Mouse (Mus musculus): ENCODE data around the gene Cxcl16. TPM values are rescaled to one million over a fixed set of nuclear protein-coding genes. Genes with fewer than 3 reads are reported as not detected.

Gene Cxcl16
- polyA plus RNA-seq, 1 experiment = 0.08 TPM

GRCm38 (mm10) chr11:70502018-70502417, 42.2 kb upstream of the Cxcl16 start:
- Histone ChIP-seq H3K4me3 (no peak overlapping the region), H3K4me2 (ENCODE audit: low read depth) (no peak overlapping the region), H3ac (ENCODE audit: control insufficient read depth, insufficient read length) (no peak overlapping the region), H3K36me3 (ENCODE audit: control insufficient read depth, insufficient read depth) (no peaks in the 10 kb centered on the region), H3K27me3 (ENCODE audit: control insufficient read depth, insufficient read depth, insufficient read length) (peaks cover 16% of the 10 kb centered on the region), H3K79me2 (ENCODE audit: control insufficient read depth, insufficient read depth) (no peaks in the 10 kb centered on the region)
- no peak for TF ChIP-seq TCF12 (IDR thresholded peaks at IDR 0.05; ENCODE audit: insufficient read depth, poor library complexity, severe bottlenecking)

GRCm38 (mm10) chr11:70500476-70500812, 40.7 kb upstream of the Cxcl16 start:
- TF ChIP-seq USF1 (IDR thresholded peaks at IDR 0.05; ENCODE audit: low read depth) (no peak), E2F4 (IDR thresholded peaks at IDR 0.05; ENCODE audit: insufficient read depth) (no peak)
- no peaks in the 10 kb centered on the region for H3K36me3 ChIP-seq (ENCODE audit: control insufficient read depth, insufficient read depth)
- H3ac ChIP-seq (ENCODE audit: control insufficient read depth, insufficient read length) = no peak overlapping the region
- no peak overlapping the region for H3K4me3 ChIP-seq
- no peak overlapping the region for H3K4me2 ChIP-seq (ENCODE audit: low read depth)
- H3K27me3 ChIP-seq (ENCODE audit: control insufficient read depth, insufficient read depth, insufficient read length) = peaks cover 19% of the 10 kb centered on the region
- H3K79me2 ChIP-seq (ENCODE audit: control insufficient read depth, insufficient read depth) = no peaks in the 10 kb centered on the region

- H3K4me3 ChIP-seq = no peak overlapping the region
- no peak overlapping the region for H3ac ChIP-seq (ENCODE audit: control insufficient read depth, insufficient read length)
Observed at GRCm38 (mm10) chr11:70499566-70500475, 40.0 kb upstream of the Cxcl16 start.

GRCm38 (mm10) chr11:70489684-70490083, 29.9 kb upstream of the Cxcl16 start:
- no peak overlapping the region for H3ac ChIP-seq (ENCODE audit: control insufficient read depth, insufficient read length)

More at GRCm38 (mm10) chr11:70499566-70500475, 40.0 kb upstream of the Cxcl16 start:
- H3K4me2 ChIP-seq (ENCODE audit: low read depth) = no peak overlapping the region
- no peaks in the 10 kb centered on the region for H3K36me3 ChIP-seq (ENCODE audit: control insufficient read depth, insufficient read depth)
- TF ChIP-seq MAX (IDR thresholded peaks at IDR 0.05; ENCODE audit: low read depth) (no peak), REST (IDR thresholded peaks at IDR 0.05; ENCODE audit: insufficient read depth, insufficient read length) (no peak), CEBPB (IDR thresholded peaks at IDR 0.05; ENCODE audit: insufficient read depth, poor library complexity, severe bottlenecking) (no peak), MYOD1 (IDR thresholded peaks at IDR 0.05; ENCODE audit: control insufficient read depth in 1 of 3, insufficient read length in 2 of 3, low read depth in 2 of 3) (no peak), POLR2A (IDR thresholded peaks at IDR 0.05; ENCODE audit: insufficient read length, low read depth) (no peak), TCF12 (IDR thresholded peaks at IDR 0.05; ENCODE audit: insufficient read depth, poor library complexity, severe bottlenecking) (no peak), POLR2AphosphoS2 (IDR thresholded peaks at IDR 0.05; ENCODE audit: insufficient read length, low read depth) (no peak), MYOG (IDR thresholded peaks at IDR 0.05; ENCODE audit: control insufficient read depth in 1 of 3, insufficient read depth in 1 of 3, insufficient read length in 2 of 3, low read depth in 2 of 3) (no peak), E2F4 (IDR thresholded peaks at IDR 0.05; ENCODE audit: insufficient read depth) (no peak), TCF3 (IDR thresholded peaks at IDR 0.05; ENCODE audit: insufficient read length, low read depth) (no peak), USF1 (IDR thresholded peaks at IDR 0.05; ENCODE audit: low read depth) (no peak), SRF (IDR thresholded peaks at IDR 0.05; ENCODE audit: control insufficient read depth, insufficient read length, low read depth) (no peak)
- H3K27me3 ChIP-seq (ENCODE audit: control insufficient read depth, insufficient read depth, insufficient read length) = peaks cover 18% of the 10 kb centered on the region
- H3K79me2 ChIP-seq (ENCODE audit: control insufficient read depth, insufficient read depth) = no peaks in the 10 kb centered on the region

GRCm38 (mm10) chr11:70489138-70489537, 29.4 kb upstream of the Cxcl16 start:
- Histone ChIP-seq H3K27me3 (ENCODE audit: control insufficient read depth, insufficient read depth, insufficient read length) (no peaks in the 10 kb centered on the region), H3K4me2 (ENCODE audit: low read depth) (no peak overlapping the region), H3K79me2 (ENCODE audit: control insufficient read depth, insufficient read depth) (no peaks in the 10 kb centered on the region), H3K4me3 (no peak overlapping the region), H3ac (ENCODE audit: control insufficient read depth, insufficient read length) (no peak overlapping the region), H3K36me3 (ENCODE audit: control insufficient read depth, insufficient read depth) (no peaks in the 10 kb centered on the region)
- TF ChIP-seq MAX (IDR thresholded peaks at IDR 0.05; ENCODE audit: low read depth) (no peak), POLR2AphosphoS2 (IDR thresholded peaks at IDR 0.05; ENCODE audit: insufficient read length, low read depth) (no peak), POLR2A (IDR thresholded peaks at IDR 0.05; ENCODE audit: insufficient read length, low read depth) (no peak), CEBPB (IDR thresholded peaks at IDR 0.05; ENCODE audit: insufficient read depth, poor library complexity, severe bottlenecking) (no peak), MYOG (IDR thresholded peaks at IDR 0.05; ENCODE audit: control insufficient read depth in 1 of 3, insufficient read depth in 1 of 3, insufficient read length in 2 of 3, low read depth in 2 of 3) (no peak), USF1 (IDR thresholded peaks at IDR 0.05; ENCODE audit: low read depth) (no peak), TCF12 (IDR thresholded peaks at IDR 0.05; ENCODE audit: insufficient read depth, poor library complexity, severe bottlenecking) (no peak), REST (IDR thresholded peaks at IDR 0.05; ENCODE audit: insufficient read depth, insufficient read length) (no peak), MYOD1 (IDR thresholded peaks at IDR 0.05; ENCODE audit: control insufficient read depth in 1 of 3, insufficient read length in 2 of 3, low read depth in 2 of 3) (no peak), E2F4 (IDR thresholded peaks at IDR 0.05; ENCODE audit: insufficient read depth) (no peak), TCF3 (IDR thresholded peaks at IDR 0.05; ENCODE audit: insufficient read length, low read depth) (no peak), SRF (IDR thresholded peaks at IDR 0.05; ENCODE audit: control insufficient read depth, insufficient read length, low read depth) (no peak)

More at GRCm38 (mm10) chr11:70489684-70490083, 29.9 kb upstream of the Cxcl16 start:
- TF ChIP-seq POLR2AphosphoS2 (IDR thresholded peaks at IDR 0.05; ENCODE audit: insufficient read length, low read depth) (no peak), MYOD1 (IDR thresholded peaks at IDR 0.05; ENCODE audit: control insufficient read depth in 1 of 3, insufficient read length in 2 of 3, low read depth in 2 of 3) (no peak), REST (IDR thresholded peaks at IDR 0.05; ENCODE audit: insufficient read depth, insufficient read length) (no peak), MYOG (IDR thresholded peaks at IDR 0.05; ENCODE audit: control insufficient read depth in 1 of 3, insufficient read depth in 1 of 3, insufficient read length in 2 of 3, low read depth in 2 of 3) (no peak), USF1 (IDR thresholded peaks at IDR 0.05; ENCODE audit: low read depth) (no peak), TCF12 (IDR thresholded peaks at IDR 0.05; ENCODE audit: insufficient read depth, poor library complexity, severe bottlenecking) (no peak), TCF3 (IDR thresholded peaks at IDR 0.05; ENCODE audit: insufficient read length, low read depth) (no peak), CEBPB (IDR thresholded peaks at IDR 0.05; ENCODE audit: insufficient read depth, poor library complexity, severe bottlenecking) (no peak), SRF (IDR thresholded peaks at IDR 0.05; ENCODE audit: control insufficient read depth, insufficient read length, low read depth) (no peak), POLR2A (IDR thresholded peaks at IDR 0.05; ENCODE audit: insufficient read length, low read depth) (no peak), MAX (IDR thresholded peaks at IDR 0.05; ENCODE audit: low read depth) (no peak), E2F4 (IDR thresholded peaks at IDR 0.05; ENCODE audit: insufficient read depth) (no peak)
- H3K4me2 ChIP-seq (ENCODE audit: low read depth) = no peak overlapping the region
- H3K79me2 ChIP-seq (ENCODE audit: control insufficient read depth, insufficient read depth) = no peaks in the 10 kb centered on the region
- H3K4me3 ChIP-seq = no peak overlapping the region
- no peaks in the 10 kb centered on the region for H3K27me3 ChIP-seq (ENCODE audit: control insufficient read depth, insufficient read depth, insufficient read length)
- no peaks in the 10 kb centered on the region for H3K36me3 ChIP-seq (ENCODE audit: control insufficient read depth, insufficient read depth)
